Mouse (Mus musculus) forebrain, embryonic 15.5 days (tissue): ENCODE measurements around the gene Abca17. TPM values are rescaled to one million over a fixed set of nuclear protein-coding genes. Genes with fewer than 3 reads are reported as not detected.

Experiments used
- ATAC-seq: fragments of 200-750 bp; cut with Nextera tagmentation; replicated peaks from 2 replicates; pipeline ENCODE4 v1.8.0; 2017; ENCODE audit warnings: mild to moderate bottlenecking, moderate TSS enrichment, moderate library complexity
- H3K27ac ChIP-seq: fragments of 300-500 bp; sonication (generic); replicated peaks from 2 replicates; pipeline ENCODE4 v1.5.1; 2015; ENCODE audit warnings: mild to moderate bottlenecking, inconsistent platforms
- H3K27me3 ChIP-seq: fragments of 300-500 bp; sonication (generic); 2 replicates; pipeline ENCODE4 v1.6.1; 2015; ENCODE audit warnings: inconsistent platforms
- H3K36me3 ChIP-seq: fragments of 300-500 bp; sonication (generic); 2 replicates; pipeline ENCODE4 v1.6.1; 2015; ENCODE audit warnings: mild to moderate bottlenecking, inconsistent platforms
- H3K4me1 ChIP-seq: fragments of 300-500 bp; sonication (generic); 2 replicates; pipeline ENCODE4 v1.6.1; 2015; ENCODE audit warnings: inconsistent platforms
- H3K4me2 ChIP-seq: fragments of 300-500 bp; sonication (generic); replicated peaks from 2 replicates; pipeline ENCODE4 v1.6.1; 2015; ENCODE audit warnings: mild to moderate bottlenecking, inconsistent platforms
- H3K4me3 ChIP-seq: fragments of 300-500 bp; sonication (generic); 2 replicates; pipeline ENCODE4 v1.5.1; 2015; ENCODE audit warnings: mild to moderate bottlenecking, inconsistent platforms
- H3K9ac ChIP-seq: fragments of 300-500 bp; sonication (generic); replicated peaks from 2 replicates; pipeline ENCODE4 v1.6.1; 2015; ENCODE audit warnings: mild to moderate bottlenecking, inconsistent platforms
- H3K9me3 ChIP-seq: fragments of 300-500 bp; sonication (generic); 2 replicates; pipeline ENCODE4 v1.6.1; 2016; ENCODE audit warnings: inconsistent platforms
- WGBS: fragments of 180-500 bp; shearing (Covaris S2); methylation state at CpG from one replicate; pipeline ENCODE4 v1.1.7; 2015; ENCODE audit warnings: mixed read lengths; 5-methylcytosine and 5-hydroxymethylcytosine counted together
- polyA plus RNA-seq: library from polyadenylated mRNA; unstranded; fragments of >200 nt; fragmentation: Nextera tagmentation; extraction: Ambion mirVana; gene quantifications from 2 replicates; pipeline ENCODE4 v1.2.1, GENCODE M21; 2015

Abca17 gene
- polyA plus RNA-seq, 1 experiment from 2014 or later: not detected

DNA sequence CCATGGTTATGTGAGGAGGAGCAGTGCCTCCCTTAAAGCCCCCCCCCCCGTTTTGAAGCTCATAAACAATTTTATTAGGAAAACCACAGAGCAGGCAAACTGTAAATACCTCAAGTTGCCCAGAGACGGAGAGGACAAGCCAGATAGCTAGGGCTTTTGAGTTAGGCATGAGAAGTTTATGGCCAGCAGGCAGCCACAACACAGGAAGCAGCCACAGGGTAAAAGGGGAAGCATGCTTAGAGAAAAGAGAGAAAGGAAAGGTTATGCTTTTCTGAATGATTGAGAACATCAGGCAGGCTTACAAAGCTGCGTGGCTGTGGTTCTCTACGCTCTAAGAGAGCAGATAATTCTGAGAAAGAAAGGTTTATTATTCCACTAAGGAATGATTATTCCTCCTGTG is 90.4 kb downstream of the Abca17 start:
- no peak for ATAC-seq
- Histone ChIP-seq H3K4me3 (no peak overlapping the region), H3K27me3 (no peaks in the 10 kb centered on the region), H3K9me3 (no peaks in the 10 kb centered on the region), H3K4me2 (no peak overlapping the region), H3K9ac (no peak overlapping the region), H3K36me3 (no peaks in the 10 kb centered on the region), H3K27ac (no peak overlapping the region), H3K4me1 (no peaks in the 10 kb centered on the region)
- 65% methylated on average over 4 of the region's 4 CpGs for WGBS

GRCm38 (mm10) chr17:24259702-24260101 is 91.2 kb downstream of the Abca17 start:
- 74% methylated on average over 5 of the region's 5 CpGs for WGBS
- Histone ChIP-seq H3K36me3 (no peaks in the 10 kb centered on the region), H3K4me2 (no peak overlapping the region), H3K27me3 (no peaks in the 10 kb centered on the region), H3K27ac (no peak overlapping the region), H3K4me3 (no peak overlapping the region), H3K9ac (no peak overlapping the region), H3K4me1 (no peaks in the 10 kb centered on the region), H3K9me3 (no peaks in the 10 kb centered on the region)
- ATAC-seq: no peak

GRCm38 (mm10) chr17:24258981-24259380 is 91.9 kb downstream of the Abca17 start:
- no peak for ATAC-seq
- WGBS: 76% methylated on average over 4 of the region's 4 CpGs
- Histone ChIP-seq H3K36me3 (no peaks in the 10 kb centered on the region), H3K4me3 (no peak overlapping the region), H3K27me3 (no peaks in the 10 kb centered on the region), H3K4me1 (no peaks in the 10 kb centered on the region), H3K9me3 (no peaks in the 10 kb centered on the region), H3K9ac (no peak overlapping the region), H3K4me2 (no peak overlapping the region), H3K27ac (no peak overlapping the region)

DNA sequence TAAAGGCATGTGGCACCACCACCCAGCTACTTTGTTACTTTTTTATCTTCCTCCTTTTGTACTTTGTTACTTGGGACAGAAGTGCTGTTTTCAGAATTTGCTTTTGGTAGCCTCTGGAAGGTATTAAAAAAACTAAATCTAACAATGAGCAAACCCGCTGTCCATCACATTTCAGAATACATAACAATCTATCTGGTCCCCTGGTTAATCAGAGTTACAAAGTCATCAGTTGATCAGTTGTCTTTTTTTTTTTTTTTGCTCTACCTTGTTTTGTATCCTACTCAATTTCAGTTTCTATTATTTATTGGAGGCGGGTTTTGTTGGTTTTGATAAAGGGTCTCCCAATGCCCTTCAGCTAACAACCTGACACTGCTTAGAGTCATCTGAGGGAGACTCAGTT is 98.5 kb downstream of the Abca17 start:
- Histone ChIP-seq H3K4me1 (peaks cover 18% of the 10 kb centered on the region), H3K4me2 (no peak overlapping the region), H3K36me3 (peaks cover 12% of the 10 kb centered on the region), H3K4me3 (0 out of 2 replicates have a peak overlapping the region, but pooled peaks have one; percentile 66), H3K27ac (no peak overlapping the region), H3K9me3 (no peaks in the 10 kb centered on the region), H3K27me3 (no peaks in the 10 kb centered on the region), H3K9ac (no peak overlapping the region)
- WGBS: 91% methylated on average over 2 of the region's 2 CpGs
- no peak for ATAC-seq

- WGBS: under 1% methylated on average over 48 of the region's 48 CpGs
- H3K4me1 ChIP-seq: peaks cover 18% of the 10 kb centered on the region
- H3K9me3 ChIP-seq: no peaks in the 10 kb centered on the region
- H3K27ac ChIP-seq: peak within 1 kb of the TSS; percentile 81
- peak; percentile 100 for ATAC-seq
- peak within 1 kb of the TSS; percentile 61 for H3K4me2 ChIP-seq
- H3K4me3 ChIP-seq: peak within 1 kb of the TSS; percentile 66
- peak within 1 kb of the TSS; percentile 66 for H3K9ac ChIP-seq
- H3K27me3 ChIP-seq: no peaks in the 10 kb centered on the region
- peaks cover 14% of the 10 kb centered on the region for H3K36me3 ChIP-seq
Measured at GRCm38 (mm10) chr17:24251320-24252069, 99.4 kb downstream of the Abca17 start, which contains the start of gene Ccnf. Ccnf (minus strand) TSS chr17:24251484.

DNA sequence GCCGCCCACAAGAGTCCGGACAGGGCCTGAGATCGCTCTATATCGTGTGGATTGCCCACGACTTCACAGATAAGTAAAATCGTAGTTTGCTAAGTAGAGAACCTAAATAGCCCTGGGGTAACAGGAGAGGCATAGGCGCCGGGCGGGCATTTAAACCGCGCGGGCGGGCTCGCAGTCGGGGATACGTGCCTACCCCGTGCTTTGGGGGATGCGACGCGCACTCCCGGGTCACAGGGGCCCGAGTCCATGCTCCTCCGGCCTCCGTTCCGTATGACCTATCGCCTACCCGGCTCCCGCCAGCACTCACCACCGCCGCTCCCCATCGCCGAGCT is 99.9 kb downstream of the Abca17 start:
- peaks cover 14% of the 10 kb centered on the region for H3K36me3 ChIP-seq
- no peaks in the 10 kb centered on the region for H3K27me3 ChIP-seq
- H3K4me1 ChIP-seq: peaks cover 18% of the 10 kb centered on the region
- under 1% methylated on average over 32 of the region's 32 CpGs for WGBS
- H3K9me3 ChIP-seq: no peaks in the 10 kb centered on the region
- H3K27ac ChIP-seq: peak overlapping the region; percentile 64; the same call in 1 of the 2 replicates
- no peak for ATAC-seq
- H3K9ac ChIP-seq: peak overlapping the region; percentile 64
- peak overlapping the region; percentile 61 for H3K4me2 ChIP-seq
- peak overlapping the region; percentile 66 for H3K4me3 ChIP-seq

- ATAC-seq: no peak
- peaks cover 31% of the 10 kb centered on the region for H3K36me3 ChIP-seq
- H3K4me1 ChIP-seq: peaks cover 18% of the 10 kb centered on the region
- H3K9ac ChIP-seq: no peak overlapping the region
- no peaks in the 10 kb centered on the region for H3K27me3 ChIP-seq
- no peak overlapping the region for H3K27ac ChIP-seq
- WGBS: 93% methylated on average over 2 of the region's 2 CpGs
- H3K4me2 ChIP-seq: no peak overlapping the region
- H3K9me3 ChIP-seq: peaks cover 3% of the 10 kb centered on the region; the same call in 1 of the 2 replicates
- no peak overlapping the region for H3K4me3 ChIP-seq
Measured at GRCm38 (mm10) chr17:24248641-24249040, 102.2 kb downstream of the Abca17 start.

DNA sequence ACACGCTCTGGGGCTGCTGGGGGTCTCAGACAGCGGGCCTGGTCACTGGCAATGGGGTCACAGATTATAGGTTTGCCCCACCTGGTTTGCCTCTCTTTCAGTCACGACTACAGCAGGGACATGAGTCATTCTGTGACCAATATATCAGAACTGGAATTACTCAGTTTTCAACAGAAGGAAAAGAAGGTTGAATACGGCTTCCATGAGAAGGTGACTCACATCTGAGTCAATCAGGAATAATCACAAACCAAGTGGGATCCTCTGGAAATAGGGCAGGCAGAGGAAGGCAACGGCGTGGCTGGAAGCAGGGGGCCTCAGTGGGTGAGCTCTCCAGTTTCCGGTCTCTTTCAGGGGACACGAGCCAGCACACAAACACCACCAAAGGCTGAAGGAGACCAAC is 106.8 kb downstream of the Abca17 start:
- H3K27ac ChIP-seq: no peak overlapping the region
- H3K4me1 ChIP-seq: no peaks in the 10 kb centered on the region
- no peak overlapping the region for H3K4me3 ChIP-seq
- H3K9ac ChIP-seq: no peak overlapping the region
- H3K4me2 ChIP-seq: no peak overlapping the region
- H3K36me3 ChIP-seq: peaks cover 67% of the 10 kb centered on the region
- ATAC-seq: no peak
- 98% methylated on average over 8 of the region's 8 CpGs for WGBS
- H3K9me3 ChIP-seq: peaks cover 3% of the 10 kb centered on the region; the same call in 1 of the 2 replicates
- no peaks in the 10 kb centered on the region for H3K27me3 ChIP-seq

DNA sequence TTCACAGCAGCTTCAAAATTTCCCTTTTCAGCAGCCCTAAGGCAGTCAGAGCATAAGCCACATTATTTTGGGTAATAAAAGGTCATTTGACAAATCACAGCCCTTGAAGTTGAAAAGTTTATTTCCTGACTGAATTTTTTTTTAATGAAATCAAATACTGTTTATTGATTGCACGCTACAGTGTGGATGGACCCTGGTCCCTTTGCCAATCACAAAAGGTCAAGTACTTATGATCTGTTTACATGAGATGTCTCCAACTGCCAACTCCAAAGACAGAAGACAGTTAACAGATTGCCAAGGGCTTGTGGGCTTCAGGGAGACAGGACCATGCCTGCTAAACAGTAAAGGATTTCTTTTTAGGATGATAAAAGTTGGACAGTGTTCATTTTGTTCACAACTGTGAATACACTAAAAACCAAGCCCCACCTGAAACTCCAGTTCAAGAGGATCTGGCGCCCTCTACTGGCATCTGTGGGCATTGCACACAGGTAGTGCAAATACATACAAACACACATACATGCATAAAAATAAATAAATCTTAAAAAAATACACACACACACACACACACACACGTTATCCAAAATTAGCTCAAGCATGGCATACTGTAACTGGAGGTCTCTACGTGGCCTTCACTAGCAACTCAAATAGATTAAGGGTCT is 107.4 kb downstream of the Abca17 start:
- no peak overlapping the region for H3K4me2 ChIP-seq
- 87% methylated on average over 4 of the region's 4 CpGs for WGBS
- no peaks in the 10 kb centered on the region for H3K4me1 ChIP-seq
- H3K27ac ChIP-seq: no peak overlapping the region
- ATAC-seq: no peak
- H3K36me3 ChIP-seq: peaks cover 67% of the 10 kb centered on the region
- H3K9ac ChIP-seq: no peak overlapping the region
- H3K27me3 ChIP-seq: no peaks in the 10 kb centered on the region
- no peak overlapping the region for H3K4me3 ChIP-seq
- H3K9me3 ChIP-seq: peaks cover 3% of the 10 kb centered on the region; the same call in 1 of the 2 replicates

- no peak overlapping the region for H3K4me2 ChIP-seq
- H3K9me3 ChIP-seq: no peaks in the 10 kb centered on the region
- peaks cover 76% of the 10 kb centered on the region for H3K36me3 ChIP-seq
- no peaks in the 10 kb centered on the region for H3K27me3 ChIP-seq
- no peaks in the 10 kb centered on the region for H3K4me1 ChIP-seq
- ATAC-seq: no peak
- no peak overlapping the region for H3K27ac ChIP-seq
- no peak overlapping the region for H3K4me3 ChIP-seq
- no peak overlapping the region for H3K9ac ChIP-seq
- WGBS: 96% methylated on average over 7 of the region's 7 CpGs
Measured at GRCm38 (mm10) chr17:24236921-24237320, 113.9 kb downstream of the Abca17 start.

- 95% methylated on average over 1 of the region's 1 CpGs for WGBS
- H3K9ac ChIP-seq: no peak overlapping the region
- no peaks in the 10 kb centered on the region for H3K27me3 ChIP-seq
- no peak overlapping the region for H3K4me3 ChIP-seq
- ATAC-seq: no peak
- no peak overlapping the region for H3K4me2 ChIP-seq
- no peaks in the 10 kb centered on the region for H3K4me1 ChIP-seq
- H3K9me3 ChIP-seq: no peaks in the 10 kb centered on the region
- H3K27ac ChIP-seq: no peak overlapping the region
- peaks cover 76% of the 10 kb centered on the region for H3K36me3 ChIP-seq
Measured at GRCm38 (mm10) chr17:24236479-24236878, 114.4 kb downstream of the Abca17 start.

GRCm38 (mm10) chr17:24227941-24228340 is 122.9 kb downstream of the Abca17 start:
- WGBS: 90% methylated on average over 7 of the region's 7 CpGs
- Histone ChIP-seq H3K9me3 (no peaks in the 10 kb centered on the region), H3K27me3 (no peaks in the 10 kb centered on the region), H3K36me3 (peaks cover 60% of the 10 kb centered on the region), H3K4me3 (no peak overlapping the region), H3K4me2 (no peak overlapping the region), H3K4me1 (no peaks in the 10 kb centered on the region), H3K27ac (no peak overlapping the region), H3K9ac (no peak overlapping the region)
- ATAC-seq: no peak
